Mouse (Mus musculus) liver, postnatal 0 days (tissue): Measurements from ENCODE around the gene Fam186b.

Experiments
- CTCF ChIP-seq: sonication (generic); IDR thresholded peaks from 2 replicates; pipeline ENCODE4 v1.5.1; 2016; ENCODE audit warnings: antibody characterized with exemption, low read depth
- EP300 ChIP-seq: IDR thresholded peaks from 2 replicates; pipeline ENCODE4 v1.6.1; 2016; ENCODE audit warnings: antibody characterized with exemption, low read depth, mild to moderate bottlenecking

GRCm38 (mm10) chr15:99234326-99235010, 61.2 kb downstream of the Fam186b start:
- TF ChIP-seq CTCF = no peak
- TF ChIP-seq EP300 = no peak
